Mouse (Mus musculus) 416B (cell line): ENCODE measurements around the gene Gm9747.

Experiments
- DNase-seq: peaks from one replicate; pipeline ENCODE4 v3.0.0; 2011; ENCODE audit warnings: low read depth

The Gm9747 gene

DNA sequence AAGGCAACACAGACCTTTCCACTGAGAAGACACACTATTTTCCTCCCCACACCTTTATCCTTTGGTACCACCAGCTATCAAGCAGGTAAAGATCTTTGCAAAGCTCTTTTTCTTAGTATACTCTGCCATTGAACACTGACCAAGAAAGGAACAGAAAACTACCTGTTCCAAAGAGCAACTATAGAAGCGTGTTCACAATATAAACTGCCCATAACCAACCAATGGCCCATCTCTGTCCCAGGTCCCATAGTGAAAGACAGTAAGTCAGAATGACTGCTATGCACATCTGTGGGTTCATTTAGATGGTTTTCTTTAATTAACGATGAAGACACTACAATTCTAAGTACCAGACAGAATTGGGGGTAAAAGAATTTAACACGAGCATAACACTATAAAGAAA lies at the start of gene Gm9747:
Gene Gm9747, plus strand, starts transcription at position 301 of the 400 bp plus-strand sequence.
- DNase-seq = no peak

- no peak for DNase-seq
These were observed 48.9 kb upstream of the Gm9747 start for GRCm38 (mm10) chr1:82183913-82184442.

GRCm38 (mm10) chr1:82188549-82189231 lies 44.2 kb upstream of the Gm9747 start:
- DNase-seq = no peak

GRCm38 (mm10) chr1:82189516-82189915 lies 43.4 kb upstream of the Gm9747 start:
- DNase-seq = no peak

DNA sequence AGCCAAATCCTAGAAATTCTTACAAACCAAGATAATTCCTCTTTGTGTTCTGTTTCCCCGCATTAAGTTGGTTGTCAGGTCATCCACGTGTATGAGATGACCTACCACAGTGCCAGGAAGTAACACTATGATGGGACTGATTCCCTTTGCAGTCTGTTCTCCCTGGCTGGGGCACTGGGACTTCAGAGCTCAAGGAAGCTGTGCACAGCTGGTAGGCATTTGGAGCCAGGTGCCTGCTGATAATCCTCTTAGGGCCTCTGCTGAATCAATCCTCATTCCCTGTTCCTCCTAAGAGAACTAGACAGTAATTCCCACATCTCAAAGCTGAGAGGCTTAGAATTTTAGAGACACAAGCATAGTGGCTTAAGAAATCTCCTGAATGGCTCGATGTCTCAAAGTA lies 41.3 kb upstream of the Gm9747 start:
- no peak for DNase-seq

DNA sequence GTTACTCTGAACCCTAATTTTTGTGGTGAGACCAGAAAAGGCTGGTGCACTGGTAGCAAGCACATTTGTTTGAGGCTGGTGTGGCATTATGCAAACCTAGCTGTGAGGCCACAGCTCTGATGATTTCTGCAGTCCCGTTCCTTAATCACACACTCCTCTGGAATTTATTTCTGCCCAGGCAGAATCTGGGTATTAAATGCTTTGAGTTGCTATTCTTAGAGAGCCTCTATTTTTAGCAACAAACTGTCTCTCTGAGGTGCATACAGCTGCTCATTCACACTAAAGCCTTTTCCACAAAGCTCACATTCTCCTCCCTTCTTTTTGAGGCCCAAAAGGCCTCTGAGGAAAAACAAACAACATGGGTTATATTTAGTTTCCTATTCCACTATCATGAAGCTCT lies 33.0 kb upstream of the Gm9747 start:
- DNase-seq = no peak

- no peak for DNase-seq
These were observed 32.3 kb upstream of the Gm9747 start for GRCm38 (mm10) chr1:82200636-82201035.

DNA sequence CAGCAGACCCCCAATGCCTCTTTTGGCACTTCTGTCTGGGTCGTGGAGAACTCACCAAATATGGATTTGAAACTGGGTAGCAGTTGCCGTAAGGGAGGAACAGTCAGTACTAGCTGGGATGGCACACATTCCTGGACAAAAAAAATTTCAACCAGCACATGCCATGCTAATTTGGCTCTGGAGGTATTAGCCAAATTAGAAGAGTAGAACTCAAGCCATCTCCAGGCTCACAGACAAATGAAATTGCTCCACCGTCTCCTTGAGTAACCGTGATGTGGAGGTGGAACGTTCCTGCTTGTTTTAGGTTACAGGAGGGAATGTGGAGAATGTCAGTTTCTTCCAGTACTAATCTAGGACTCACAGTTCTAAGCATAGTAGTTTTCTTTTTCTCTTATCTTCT lies 25.4 kb upstream of the Gm9747 start:
- DNase-seq = no peak

- no peak for DNase-seq
These were observed 12.1 kb upstream of the Gm9747 start for GRCm38 (mm10) chr1:82220673-82221396.

DNA sequence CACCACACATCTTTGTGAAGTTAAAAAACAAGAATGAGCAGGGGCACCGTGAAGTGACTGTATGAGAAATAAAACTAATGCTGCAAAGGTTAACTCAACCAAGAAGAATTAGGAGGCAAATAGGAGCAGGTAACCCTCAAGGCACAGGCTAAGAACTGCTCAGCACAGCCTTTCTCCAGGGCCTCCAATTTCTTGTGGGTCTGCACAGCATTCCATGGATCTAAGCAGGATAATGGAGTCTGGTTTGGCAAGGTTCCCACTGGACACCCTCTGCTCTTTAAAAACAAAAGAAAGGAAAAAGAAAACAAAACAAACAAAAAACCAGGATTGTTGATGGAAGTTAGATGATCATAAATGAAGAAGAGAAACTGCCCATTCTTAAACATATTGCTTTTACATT lies 11.4 kb upstream of the Gm9747 start:
- DNase-seq = no peak

GRCm38 (mm10) chr1:82223042-82223795 lies 9.7 kb upstream of the Gm9747 start:
- DNase-seq = no peak

DNA sequence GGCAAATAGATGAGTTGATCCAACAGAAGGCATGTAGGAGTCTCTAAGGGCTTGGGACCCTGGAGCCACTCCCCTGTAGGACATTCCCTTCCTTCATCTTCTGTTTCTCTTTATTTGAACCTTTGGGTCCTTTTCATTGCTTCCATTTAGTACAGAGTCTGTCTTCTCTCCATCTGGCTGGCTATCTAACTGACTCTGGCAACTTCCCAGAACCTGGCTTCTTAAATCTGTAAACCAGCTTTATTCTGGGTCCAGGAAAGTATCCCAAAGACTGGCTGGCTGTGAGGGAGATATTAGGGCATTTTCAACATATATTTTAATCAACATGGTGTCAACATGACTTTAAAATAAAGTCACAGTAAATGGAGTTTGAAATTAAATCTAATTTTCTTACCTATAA lies 4.1 kb upstream of the Gm9747 start:
- no peak for DNase-seq

DNA sequence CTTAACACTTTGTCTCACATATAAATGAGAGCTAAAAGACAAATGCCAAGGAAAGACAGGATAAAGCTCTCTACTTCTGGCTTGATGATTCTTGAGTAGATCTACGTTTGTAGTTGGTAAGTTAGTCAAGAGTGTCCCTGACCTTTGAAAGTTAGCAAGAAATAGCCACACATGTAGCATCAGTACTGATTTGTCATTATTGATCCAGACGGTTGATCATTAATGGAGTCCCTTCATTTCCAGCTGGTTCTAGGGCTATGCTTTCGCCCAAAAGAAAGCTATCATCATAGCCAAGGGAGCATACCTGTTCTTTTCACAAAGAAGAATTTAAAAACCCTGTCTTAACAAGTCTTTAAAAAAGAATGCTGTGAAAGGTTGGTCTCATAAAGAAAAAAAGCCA lies 1.7 kb downstream of the Gm9747 start:
- DNase-seq = no peak

- no peak for DNase-seq
These were observed 2.7 kb downstream of the Gm9747 start for GRCm38 (mm10) chr1:82235455-82236104.

DNA sequence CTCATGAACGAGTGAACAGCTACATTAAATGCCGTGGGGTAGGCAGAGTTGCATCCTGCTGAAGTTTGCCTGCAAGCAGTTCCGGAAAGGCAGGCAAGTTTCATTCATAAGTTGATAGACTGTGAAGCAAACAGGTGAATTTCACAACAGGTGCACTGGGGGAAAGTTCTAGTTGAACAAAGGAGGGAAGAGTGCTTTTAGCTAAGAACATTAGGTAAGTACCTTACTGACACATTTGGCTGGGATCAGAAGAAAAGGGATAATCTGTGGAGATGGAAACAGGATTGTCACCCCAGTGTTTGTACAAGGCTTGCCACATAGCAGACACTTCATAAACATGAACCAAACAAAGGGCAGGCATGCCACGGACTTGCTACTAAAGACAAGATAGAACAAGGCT lies 5.3 kb downstream of the Gm9747 start:
- no peak for DNase-seq

DNA sequence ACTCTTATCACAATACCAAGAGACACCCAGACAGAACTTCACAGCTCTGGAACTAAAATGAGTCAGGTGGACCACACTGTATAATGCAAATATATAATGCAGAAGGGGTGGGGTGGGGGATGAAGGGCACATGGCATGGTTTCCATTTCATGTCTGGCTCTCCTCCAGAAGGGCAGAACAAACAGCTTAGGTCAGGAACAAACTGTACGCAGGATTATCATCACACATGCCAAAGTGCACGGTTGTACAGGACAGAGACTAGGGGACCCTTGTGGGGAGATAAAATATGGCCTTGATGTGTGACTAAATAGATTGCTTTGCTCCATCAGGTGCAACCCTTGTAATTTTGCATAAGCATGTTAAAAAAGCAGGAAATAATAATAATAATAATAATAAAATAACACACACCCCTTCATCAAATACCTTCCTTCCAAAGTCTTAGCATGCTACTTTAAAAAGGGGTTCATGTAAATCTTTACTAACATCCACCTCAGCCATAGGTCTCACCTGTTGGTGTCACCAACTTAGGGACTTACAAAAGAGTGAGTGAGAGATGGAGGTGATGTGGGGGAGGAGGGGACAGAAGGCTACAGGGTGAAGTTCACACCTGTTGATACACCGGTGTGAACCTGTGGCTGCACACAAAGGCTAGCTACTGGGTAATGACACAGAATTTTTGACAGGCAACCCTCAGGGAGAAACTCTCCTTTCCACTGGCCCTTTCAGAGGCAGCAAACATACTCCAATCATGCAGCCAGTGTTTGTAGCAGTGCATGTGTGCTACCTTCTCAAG lies 6.7 kb downstream of the Gm9747 start:
- DNase-seq = no peak

- DNase-seq = no peak
These were observed 10.4 kb downstream of the Gm9747 start for GRCm38 (mm10) chr1:82243260-82243825.

DNA sequence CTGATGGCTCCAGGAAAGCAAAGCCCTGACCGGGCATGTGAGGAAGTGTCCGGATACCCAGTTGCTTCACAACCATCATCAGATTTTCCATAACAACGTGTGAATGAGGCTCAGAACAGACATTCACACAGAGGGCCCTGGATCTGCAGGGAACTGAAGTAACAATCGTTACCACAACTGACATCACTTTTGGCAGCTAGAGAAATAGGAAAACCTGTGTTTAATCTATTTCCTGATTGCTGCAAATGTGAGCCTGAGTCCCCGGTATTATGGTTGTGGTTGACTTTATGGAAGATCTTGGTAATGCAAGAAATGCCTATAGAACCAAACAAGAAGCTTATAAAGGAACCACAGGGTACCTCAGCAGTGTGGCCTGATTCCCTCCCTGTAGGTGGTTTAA lies 12.1 kb downstream of the Gm9747 start:
- peak; percentile 21 for DNase-seq

DNA sequence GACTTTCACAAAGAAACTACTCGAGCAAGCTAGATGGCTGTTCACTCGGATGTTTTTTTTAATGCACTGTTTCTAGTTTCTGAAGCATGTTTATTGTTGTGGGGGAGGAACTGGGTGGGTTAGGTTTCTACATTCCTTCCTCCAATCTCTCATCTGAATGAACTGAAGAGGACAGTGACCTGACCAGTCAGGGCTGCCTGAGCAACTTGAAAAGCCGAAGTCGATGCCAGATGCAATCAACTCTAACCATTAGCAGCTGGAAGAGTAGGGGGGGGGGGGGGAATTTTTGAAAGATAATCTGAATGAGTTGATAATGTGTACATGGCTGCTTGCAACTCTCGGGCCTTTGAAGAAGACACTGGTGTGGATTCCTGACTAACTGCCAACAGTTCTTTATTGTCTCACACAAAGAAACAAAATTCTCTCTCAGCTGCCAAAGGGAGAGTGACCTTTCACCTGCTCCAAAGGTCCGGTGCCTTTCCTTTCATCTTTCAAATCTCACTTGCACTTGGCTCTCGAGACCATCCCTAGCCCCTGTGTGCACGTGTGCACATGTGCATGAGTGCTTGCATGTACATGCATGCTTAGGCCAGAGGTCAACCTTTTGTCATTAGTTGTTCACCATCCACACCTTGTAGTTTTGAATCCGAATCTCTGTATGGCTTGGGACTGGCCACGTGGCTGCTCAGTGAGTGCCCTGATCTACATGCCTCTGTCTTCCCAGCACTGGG lies 14.5 kb downstream of the Gm9747 start:
- DNase-seq = no peak

DNA sequence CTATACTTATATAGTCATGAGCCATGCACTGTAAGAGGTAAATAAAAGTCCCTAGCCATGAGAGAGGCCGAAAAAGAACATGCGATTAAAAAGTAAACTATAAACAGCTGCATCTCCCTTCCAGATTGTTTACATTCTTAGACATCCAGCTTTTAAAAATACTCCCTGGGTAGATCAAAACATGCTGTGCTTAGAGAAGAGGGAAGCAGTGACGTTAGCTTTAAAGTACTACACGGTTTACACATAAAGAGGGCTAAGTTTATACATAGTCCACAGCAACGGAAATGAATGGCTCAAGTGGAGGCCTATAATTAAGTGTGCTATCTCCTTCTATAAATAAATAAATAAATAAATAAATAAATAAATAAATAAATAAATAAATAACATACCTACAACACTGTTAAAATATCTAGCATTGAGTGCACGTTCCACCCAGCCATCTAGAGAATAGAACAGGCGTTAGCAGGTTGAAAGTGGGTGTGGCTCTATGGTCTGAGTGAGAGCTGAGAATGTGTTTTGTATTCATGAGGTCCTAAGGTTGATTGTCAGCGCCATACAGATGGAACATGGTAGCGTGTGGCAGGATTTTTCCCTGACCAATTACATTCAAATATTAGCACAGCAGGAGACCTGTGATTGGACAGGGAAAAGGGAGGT lies 21.0 kb downstream of the Gm9747 start:
- no peak for DNase-seq
